Mouse (Mus musculus) CD8-positive naive resting alpha-beta T cell, adult 2 months (primary cell): Measurements from ENCODE around the gene Gys1.
"Not testable (repeated sequence)": the region's sequence is repeated elsewhere in the genome, so short reads cannot be mapped to it uniquely, and the experiment has no call there.

Source experiments
- DNase-seq, 2 experiments: peaks; one replicate each; pipeline ENCODE4 v3.0.0; 2022; ENCODE audit warnings: low read depth in 2 of 2, low spot score in 2 of 2

Gene Gys1

GRCm38 (mm10) chr7:45434203-45435015 is at the start of gene Gys1:
Gys1 (plus strand) TSS chr7:45434844.
- peak; percentile 100 for DNase-seq

- DNase-seq, result no peak
Measured at GRCm38 (mm10) chr7:45386077-45386476, 48.6 kb upstream of the Gys1 start.

GRCm38 (mm10) chr7:45395129-45395541 is 39.5 kb upstream of the Gys1 start:
- no peak for DNase-seq

GRCm38 (mm10) chr7:45395578-45396336 is 38.9 kb upstream of the Gys1 start, which contains the start of gene Snrnp70:
Snrnp70 (minus strand) TSS chr7:45395742.
- peak; percentile 99 to 100 for DNase-seq

- DNase-seq, result not testable (repeated sequence)
Measured at GRCm38 (mm10) chr7:45396337-45396775, 38.3 kb upstream of the Gys1 start.

- DNase-seq, result no peak
Measured at GRCm38 (mm10) chr7:45396787-45397186, 37.9 kb upstream of the Gys1 start.

GRCm38 (mm10) chr7:45401521-45402085 is 33.0 kb upstream of the Gys1 start:
- DNase-seq, result no peak

- peak; percentile 31 to 62 for DNase-seq
Measured at GRCm38 (mm10) chr7:45403532-45404261, 30.9 kb upstream of the Gys1 start.

GRCm38 (mm10) chr7:45405091-45406075 is 29.3 kb upstream of the Gys1 start, which contains the start of gene Kcna7:
Kcna7 (plus strand) TSS chr7:45405653.
- DNase-seq, result peak; percentile 65 to 66

GRCm38 (mm10) chr7:45406157-45407156 is 28.2 kb upstream of the Gys1 start:
- DNase-seq, result no peak

- DNase-seq, result no peak
Measured at GRCm38 (mm10) chr7:45407836-45408235, 26.8 kb upstream of the Gys1 start.

- DNase-seq, result no peak
Measured at GRCm38 (mm10) chr7:45408351-45408750, 26.3 kb upstream of the Gys1 start.

- DNase-seq, result no peak
Measured at GRCm38 (mm10) chr7:45408949-45409348, 25.7 kb upstream of the Gys1 start.

- DNase-seq, result no peak
Measured at GRCm38 (mm10) chr7:45409497-45410163, 25.0 kb upstream of the Gys1 start.

- no peak for DNase-seq
Measured at GRCm38 (mm10) chr7:45412421-45412820, 22.2 kb upstream of the Gys1 start.

GRCm38 (mm10) chr7:45413113-45413863 is 21.4 kb upstream of the Gys1 start, which contains the start of gene Ntf5:
Ntf5 (plus strand) TSS chr7:45413695.
- no peak for DNase-seq
